Mouse (Mus musculus): Measurements from ENCODE around the gene Nedd9.

The Nedd9 gene

GRCm38 (mm10) chr13:41408374-41408952 is 78.7 kb downstream of the Nedd9 start:
- DNase-seq = no peak

GRCm38 (mm10) chr13:41405009-41405408 is 82.2 kb downstream of the Nedd9 start:
- no peak for DNase-seq

- no peak for DNase-seq
These were observed 83.3 kb downstream of the Nedd9 start for GRCm38 (mm10) chr13:41403838-41404237.

GRCm38 (mm10) chr13:41402441-41403003 is 84.6 kb downstream of the Nedd9 start:
- no peak for DNase-seq

- no peak for DNase-seq
These were observed 85.4 kb downstream of the Nedd9 start for GRCm38 (mm10) chr13:41401775-41402174.

GRCm38 (mm10) chr13:41400289-41400688 is 86.9 kb downstream of the Nedd9 start:
- DNase-seq = no peak

- no peak for DNase-seq
These were observed 95.0 kb downstream of the Nedd9 start for GRCm38 (mm10) chr13:41392191-41392590.

- DNase-seq = no peak
These were observed 96.5 kb downstream of the Nedd9 start for GRCm38 (mm10) chr13:41390698-41391097.

GRCm38 (mm10) chr13:41386581-41386980 is 100.6 kb downstream of the Nedd9 start:
- DNase-seq = no peak

GRCm38 (mm10) chr13:41384896-41385295 is 102.3 kb downstream of the Nedd9 start:
- DNase-seq = no peak

GRCm38 (mm10) chr13:41382635-41383034 is 104.5 kb downstream of the Nedd9 start:
- DNase-seq = no peak

GRCm38 (mm10) chr13:41381806-41382546 is 105.2 kb downstream of the Nedd9 start:
- no peak for DNase-seq

- no peak for DNase-seq
These were observed 105.9 kb downstream of the Nedd9 start for GRCm38 (mm10) chr13:41381041-41381805.

GRCm38 (mm10) chr13:41379951-41380465 is 107.2 kb downstream of the Nedd9 start:
- no peak for DNase-seq

GRCm38 (mm10) chr13:41378462-41378861 is 108.7 kb downstream of the Nedd9 start:
- no peak for DNase-seq

- no peak for DNase-seq
These were observed 109.3 kb downstream of the Nedd9 start for GRCm38 (mm10) chr13:41377856-41378255.

- DNase-seq = no peak
These were observed 110.1 kb downstream of the Nedd9 start for GRCm38 (mm10) chr13:41377011-41377431.

GRCm38 (mm10) chr13:41376111-41376510 is 111.1 kb downstream of the Nedd9 start:
- no peak for DNase-seq

GRCm38 (mm10) chr13:41375696-41376095 is 111.5 kb downstream of the Nedd9 start:
- DNase-seq = no peak

- no peak for DNase-seq
These were observed 112.3 kb downstream of the Nedd9 start for GRCm38 (mm10) chr13:41374886-41375285.

- no peak for DNase-seq
These were observed 114.4 kb downstream of the Nedd9 start for GRCm38 (mm10) chr13:41372555-41373460.

GRCm38 (mm10) chr13:41371547-41371946 is 115.6 kb downstream of the Nedd9 start:
- no peak for DNase-seq
